Mouse (Mus musculus) neural tube, embryonic 14.5 days (tissue): Measurements from ENCODE around the gene Tal1. TPM values are rescaled to one million over a fixed set of nuclear protein-coding genes. Genes with fewer than 3 reads are reported as not detected.

Experiments used
- ATAC-seq: fragments of 200-750 bp; cut with Nextera tagmentation; 2 replicates; pipeline ENCODE4 v1.8.0; 2017; ENCODE audit warnings: low read depth, mild to moderate bottlenecking, moderate TSS enrichment, moderate library complexity
- H3K27ac ChIP-seq: fragments of 300-500 bp; sonication (generic); 2 replicates; pipeline ENCODE4 v1.5.1; 2014; ENCODE audit warnings: low read depth, mild to moderate bottlenecking, control low read depth, low read length, moderate library complexity, mixed read lengths
- H3K27me3 ChIP-seq: fragments of 300-500 bp; sonication (generic); 2 replicates; pipeline ENCODE4 v1.6.1; 2014; ENCODE audit warnings: low read length; ENCODE audit not compliant: control insufficient read depth, insufficient read depth
- H3K36me3 ChIP-seq: fragments of 300-500 bp; sonication (generic); 2 replicates; pipeline ENCODE4 v1.6.1; 2014; ENCODE audit warnings: low read length, mixed read lengths; ENCODE audit not compliant: control insufficient read depth, insufficient read depth
- H3K4me1 ChIP-seq: fragments of 300-500 bp; sonication (generic); 2 replicates; pipeline ENCODE4 v1.6.1; 2014; ENCODE audit warnings: low read length; ENCODE audit not compliant: control insufficient read depth, insufficient read depth
- H3K4me2 ChIP-seq: fragments of 300-500 bp; sonication (generic); 2 replicates; pipeline ENCODE4 v1.6.1; 2014; ENCODE audit warnings: mild to moderate bottlenecking, low read depth, low read length, control low read depth
- H3K4me3 ChIP-seq: fragments of 300-500 bp; sonication (generic); 2 replicates; pipeline ENCODE4 v1.5.1; 2014; ENCODE audit warnings: low read depth, low read length, control low read depth, mixed read lengths
- H3K9ac ChIP-seq: fragments of 300-500 bp; sonication (generic); replicated peaks from 2 replicates; pipeline ENCODE4 v1.6.1; 2014; ENCODE audit warnings: low read depth, mild to moderate bottlenecking, control low read depth, low read length, mixed read lengths
- H3K9me3 ChIP-seq: fragments of 300-500 bp; sonication (generic); 2 replicates; pipeline ENCODE4 v1.6.1; 2016; ENCODE audit warnings: low read length; ENCODE audit not compliant: control insufficient read depth
- WGBS: fragments of 180-500 bp; shearing (Covaris S2); extraction: QIAGEN DNeasy Blood & Tissue Kit; methylation state at CpG from one replicate; pipeline ENCODE4 v1.1.7; 2014; 5-methylcytosine and 5-hydroxymethylcytosine counted together
- polyA plus RNA-seq: library from polyadenylated mRNA; unstranded; fragments of >200 nt; fragmentation: Nextera tagmentation; extraction: Ambion mirVana; gene quantifications from 2 replicates; pipeline ENCODE4 v1.2.1, GENCODE M21; 2014

The Tal1 gene
- polyA plus RNA-seq: 2.3 TPM in 2 replicates

- peaks cover 57% of the 10 kb centered on the region for H3K27me3 ChIP-seq
- peak within 1 kb of the TSS; percentile 40 for H3K27ac ChIP-seq
- peak within 1 kb of the TSS; percentile 16; the same call in 1 of the 2 replicates for H3K9ac ChIP-seq
- peak within 1 kb of the TSS; percentile 29; the same call in 1 of the 2 replicates for H3K4me2 ChIP-seq
- H3K36me3 ChIP-seq: no peaks in the 10 kb centered on the region
- H3K9me3 ChIP-seq: no peaks in the 10 kb centered on the region
- H3K4me1 ChIP-seq: peaks cover 5% of the 10 kb centered on the region; the same call in 1 of the 2 replicates
- peak within 1 kb of the TSS; percentile 20 for H3K4me3 ChIP-seq
- under 1% methylated on average over 58 of the region's 60 CpGs for WGBS
- peak; percentile 12 for ATAC-seq
Observed at GRCm38 (mm10) chr4:115056371-115056920, at the start of gene Tal1. Tal1 (plus strand) TSS chr4:115056426.

- Histone ChIP-seq H3K36me3 (no peaks in the 10 kb centered on the region), H3K4me3 (no peak overlapping the region), H3K9ac (no peak overlapping the region), H3K27ac (no peak overlapping the region), H3K9me3 (no peaks in the 10 kb centered on the region), H3K27me3 (no peaks in the 10 kb centered on the region), H3K4me1 (no peaks in the 10 kb centered on the region), H3K4me2 (no peak overlapping the region)
- ATAC-seq: no peak
- WGBS: 96% methylated on average over 3 of the region's 3 CpGs
Observed at GRCm38 (mm10) chr4:115014276-115014675, 42.0 kb upstream of the Tal1 start.

- Histone ChIP-seq H3K4me1 (no peaks in the 10 kb centered on the region), H3K27ac (no peak overlapping the region), H3K36me3 (no peaks in the 10 kb centered on the region), H3K4me3 (no peak overlapping the region), H3K9me3 (no peaks in the 10 kb centered on the region), H3K9ac (no peak overlapping the region), H3K27me3 (no peaks in the 10 kb centered on the region), H3K4me2 (no peak overlapping the region)
- WGBS: 96% methylated on average over 3 of the region's 3 CpGs
- ATAC-seq: no peak
Observed at GRCm38 (mm10) chr4:115019997-115020396, 36.2 kb upstream of the Tal1 start.

- no peaks in the 10 kb centered on the region for H3K9me3 ChIP-seq
- H3K27me3 ChIP-seq: no peaks in the 10 kb centered on the region
- H3K4me3 ChIP-seq: no peak overlapping the region
- H3K27ac ChIP-seq: no peak overlapping the region
- H3K9ac ChIP-seq: no peak overlapping the region
- ATAC-seq: no peak
- no peaks in the 10 kb centered on the region for H3K4me1 ChIP-seq
- WGBS: 51% methylated on average over 6 of the region's 6 CpGs
- H3K4me2 ChIP-seq: no peak overlapping the region
- no peaks in the 10 kb centered on the region for H3K36me3 ChIP-seq
Observed at GRCm38 (mm10) chr4:115035043-115035442, 21.2 kb upstream of the Tal1 start.

GRCm38 (mm10) chr4:115038242-115038641, 18.0 kb upstream of the Tal1 start:
- no peaks in the 10 kb centered on the region for H3K9me3 ChIP-seq
- H3K27me3 ChIP-seq: no peaks in the 10 kb centered on the region
- 35% methylated on average over 4 of the region's 4 CpGs for WGBS
- no peak overlapping the region for H3K27ac ChIP-seq
- H3K36me3 ChIP-seq: no peaks in the 10 kb centered on the region
- H3K4me2 ChIP-seq: no peak overlapping the region
- no peak overlapping the region for H3K9ac ChIP-seq
- ATAC-seq: no peak
- no peaks in the 10 kb centered on the region for H3K4me1 ChIP-seq
- no peak overlapping the region for H3K4me3 ChIP-seq

- WGBS: 83% methylated on average over 3 of the region's 3 CpGs
- Histone ChIP-seq H3K27me3 (peaks cover 10% of the 10 kb centered on the region), H3K4me3 (no peak overlapping the region), H3K4me2 (no peak overlapping the region), H3K9ac (no peak overlapping the region), H3K36me3 (no peaks in the 10 kb centered on the region), H3K9me3 (no peaks in the 10 kb centered on the region), H3K27ac (no peak overlapping the region), H3K4me1 (no peaks in the 10 kb centered on the region)
- ATAC-seq: no peak
Observed at GRCm38 (mm10) chr4:115045621-115046020, 10.6 kb upstream of the Tal1 start.

GRCm38 (mm10) chr4:115047750-115048149, 8.5 kb upstream of the Tal1 start:
- Histone ChIP-seq H3K36me3 (no peaks in the 10 kb centered on the region), H3K27me3 (peaks cover 31% of the 10 kb centered on the region), H3K9ac (no peak overlapping the region), H3K4me3 (no peak overlapping the region), H3K9me3 (no peaks in the 10 kb centered on the region), H3K4me1 (no peaks in the 10 kb centered on the region), H3K27ac (no peak overlapping the region), H3K4me2 (no peak overlapping the region)
- 8% methylated on average over 5 of the region's 5 CpGs for WGBS
- no peak for ATAC-seq

GRCm38 (mm10) chr4:115048190-115048589, 8.0 kb upstream of the Tal1 start:
- Histone ChIP-seq H3K27ac (no peak overlapping the region), H3K9me3 (no peaks in the 10 kb centered on the region), H3K27me3 (peaks cover 31% of the 10 kb centered on the region), H3K4me2 (no peak overlapping the region), H3K9ac (no peak overlapping the region), H3K36me3 (no peaks in the 10 kb centered on the region), H3K4me3 (no peak overlapping the region), H3K4me1 (no peaks in the 10 kb centered on the region)
- WGBS: 78% methylated on average over 8 of the region's 8 CpGs
- ATAC-seq: no peak

- Histone ChIP-seq H3K27me3 (peaks cover 56% of the 10 kb centered on the region), H3K4me3 (no peak overlapping the region), H3K36me3 (no peaks in the 10 kb centered on the region), H3K9ac (no peak overlapping the region), H3K27ac (no peak overlapping the region), H3K4me2 (no peak overlapping the region), H3K9me3 (no peaks in the 10 kb centered on the region), H3K4me1 (no peaks in the 10 kb centered on the region)
- WGBS: 66% methylated on average over 5 of the region's 5 CpGs
- ATAC-seq: no peak
Observed at GRCm38 (mm10) chr4:115051245-115051644, 5.0 kb upstream of the Tal1 start.
